Mouse (Mus musculus) right cerebral cortex, adult 2 months (tissue): ENCODE data around the gene Mcm5.

Experiments used
- DNase-seq, 2 experiments: peaks; one replicate each; pipeline ENCODE4 v3.0.0; 2021 to 2022; ENCODE audit warnings: low spot score in 2 of 2

Gene Mcm5

GRCm38 (mm10) chr8:75157471-75158230 is 48.3 kb downstream of the Mcm5 start:
- no peak for DNase-seq

DNA sequence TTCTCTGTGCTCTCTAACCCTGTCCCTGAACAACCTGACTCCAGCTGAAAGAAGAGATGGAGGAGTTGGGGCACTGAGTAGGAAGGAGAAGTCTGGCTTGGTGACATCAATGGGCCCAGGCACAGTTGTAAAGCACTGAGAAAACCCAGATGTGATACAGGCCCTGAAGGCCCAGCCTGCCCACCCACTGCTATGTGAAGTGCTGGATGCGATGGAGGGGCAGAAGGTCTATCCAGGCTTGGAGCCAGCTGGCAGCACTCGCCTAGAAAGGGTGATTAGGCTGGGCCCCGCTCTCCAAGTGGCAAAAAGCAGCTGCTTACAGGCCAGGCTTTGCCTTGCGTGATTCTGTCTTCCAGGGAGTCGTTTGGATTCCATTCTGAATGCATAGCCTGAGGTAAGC is 60.0 kb downstream of the Mcm5 start:
- DNase-seq: no peak

DNA sequence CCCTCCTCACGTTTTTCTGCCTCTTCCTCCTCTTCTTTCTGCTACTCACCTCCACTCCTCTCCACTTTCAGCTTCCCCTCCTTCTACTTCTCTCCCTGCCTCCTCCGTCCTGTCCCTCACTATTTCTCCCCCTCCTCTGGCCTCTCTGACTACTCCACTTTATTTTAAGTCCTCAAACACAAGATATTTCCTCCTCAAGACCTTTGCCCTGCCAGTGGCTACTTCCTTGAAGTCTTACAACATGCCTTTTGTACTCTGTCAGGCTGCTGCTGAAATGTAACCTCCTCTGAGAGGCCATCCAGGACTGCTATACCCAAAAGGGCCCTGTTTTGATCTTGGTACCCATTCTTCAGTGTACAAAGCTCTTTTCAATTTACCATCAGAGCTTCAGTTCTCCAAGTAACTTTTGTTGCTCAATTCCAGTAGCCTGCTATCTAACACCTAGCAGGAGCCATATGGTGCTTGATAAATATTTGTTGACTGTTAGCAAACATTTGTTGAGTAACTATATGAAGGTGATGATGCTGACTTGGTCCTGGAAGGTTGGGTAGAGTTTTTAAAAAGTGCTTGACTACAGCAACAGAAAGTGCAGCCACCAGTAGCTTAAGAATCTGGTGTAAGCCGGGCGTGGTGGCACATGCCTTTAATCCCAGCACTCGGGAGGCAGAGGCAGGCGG is 62.8 kb downstream of the Mcm5 start:
- DNase-seq: no peak
